Mouse (Mus musculus): ENCODE results near the gene Uba7. TPM values are rescaled to one million over a fixed set of nuclear protein-coding genes. Genes with fewer than 3 reads are reported as not detected.
"Not testable (repeated sequence)": the region's sequence is repeated elsewhere in the genome, so short reads cannot be mapped to it uniquely, and the experiment has no call there.

Gene Uba7
- polyA plus RNA-seq, 1 experiment from 2014 or later = 48.7 TPM

DNA sequence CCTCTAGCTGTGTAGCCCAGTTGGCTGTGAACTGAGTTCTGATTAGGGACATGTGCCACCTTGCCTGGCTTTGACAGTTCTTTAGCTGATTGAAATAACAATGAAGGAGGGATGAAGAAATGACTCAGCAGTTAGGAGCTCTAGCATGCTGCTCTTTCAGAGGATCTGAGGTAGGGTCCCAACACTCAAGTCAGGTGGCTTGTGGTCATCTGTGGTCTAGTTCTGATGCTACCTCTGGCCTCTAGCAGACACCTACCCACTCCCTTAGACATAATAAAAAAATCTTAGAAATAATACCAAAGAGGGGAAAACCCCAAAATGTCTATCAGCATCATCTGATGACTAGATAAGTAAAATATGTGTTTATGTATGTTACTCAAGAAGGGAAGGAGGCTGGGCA lies 35.1 kb downstream of the Uba7 start:
- ATAC-seq (ENCODE audit: insufficient number of reproducible peaks, insufficient read depth, low FRiP score, low read depth) = no peak
- Histone ChIP-seq H3K9me3 (ENCODE audit: control insufficient read depth, low read depth, low read length) (no peaks in the 10 kb centered on the region), H3K27ac (ENCODE audit: low read length) (no peak overlapping the region), H3K4me3 (ENCODE audit: low read depth, low read length) (no peak overlapping the region), H3K36me3 (ENCODE audit: control insufficient read depth, insufficient read depth, low read length) (no peaks in the 10 kb centered on the region), H3K27me3 (ENCODE audit: control insufficient read depth, insufficient read depth, low read length) (no peaks in the 10 kb centered on the region), H3K4me1 (ENCODE audit: control insufficient read depth, insufficient read depth, low read length) (no peaks in the 10 kb centered on the region; the same call in 1 of the 2 replicates), H3K9ac (replicated peaks; ENCODE audit: low read depth, low read length) (no peak overlapping the region), H3K4me2 (replicated peaks; ENCODE audit: low read depth, low read length) (no peak overlapping the region)

GRCm38 (mm10) chr9:108013577-108013976 lies 38.3 kb downstream of the Uba7 start:
- H3K9ac ChIP-seq (replicated peaks; ENCODE audit: low read depth, low read length); H3K36me3 ChIP-seq (ENCODE audit: control insufficient read depth, insufficient read depth, low read length); H3K4me3 ChIP-seq (ENCODE audit: low read depth, low read length); H3K4me1 ChIP-seq (ENCODE audit: control insufficient read depth, insufficient read depth, low read length); H3K9me3 ChIP-seq (ENCODE audit: control insufficient read depth, low read depth, low read length); H3K4me2 ChIP-seq (replicated peaks; ENCODE audit: low read depth, low read length); H3K27me3 ChIP-seq (ENCODE audit: control insufficient read depth, insufficient read depth, low read length); H3K27ac ChIP-seq (ENCODE audit: low read length); ATAC-seq (ENCODE audit: insufficient number of reproducible peaks, insufficient read depth, low FRiP score, low read depth): not testable (repeated sequence)
- 100% methylated on average over 2 of the region's 2 CpGs for WGBS

- Histone ChIP-seq H3K36me3 (ENCODE audit: control insufficient read depth, insufficient read depth, low read length) (no peaks in the 10 kb centered on the region), H3K4me2 (replicated peaks; ENCODE audit: low read depth, low read length) (no peak overlapping the region), H3K27me3 (ENCODE audit: control insufficient read depth, insufficient read depth, low read length) (no peaks in the 10 kb centered on the region), H3K9me3 (ENCODE audit: control insufficient read depth, low read depth, low read length) (no peaks in the 10 kb centered on the region), H3K9ac (replicated peaks; ENCODE audit: low read depth, low read length) (no peak overlapping the region), H3K27ac (ENCODE audit: low read length) (no peak overlapping the region), H3K4me1 (ENCODE audit: control insufficient read depth, insufficient read depth, low read length) (no peaks in the 10 kb centered on the region), H3K4me3 (ENCODE audit: low read depth, low read length) (no peak overlapping the region)
- no peak for ATAC-seq (ENCODE audit: insufficient number of reproducible peaks, insufficient read depth, low FRiP score, low read depth)
- 77% methylated on average over 3 of the region's 3 CpGs for WGBS
Measured at GRCm38 (mm10) chr9:108017127-108017526, 41.8 kb downstream of the Uba7 start.

- H3K9ac ChIP-seq (replicated peaks; ENCODE audit: low read depth, low read length) = no peak overlapping the region
- no peak overlapping the region for H3K27ac ChIP-seq (ENCODE audit: low read length)
- 90% methylated on average over 1 of the region's 1 CpGs for WGBS
- no peaks in the 10 kb centered on the region for H3K9me3 ChIP-seq (ENCODE audit: control insufficient read depth, low read depth, low read length)
- H3K4me2 ChIP-seq (replicated peaks; ENCODE audit: low read depth, low read length) = no peak overlapping the region
- ATAC-seq (ENCODE audit: insufficient number of reproducible peaks, insufficient read depth, low FRiP score, low read depth) = no peak
- H3K36me3 ChIP-seq (ENCODE audit: control insufficient read depth, insufficient read depth, low read length) = peaks cover 19% of the 10 kb centered on the region
- H3K27me3 ChIP-seq (ENCODE audit: control insufficient read depth, insufficient read depth, low read length) = no peaks in the 10 kb centered on the region
- no peak overlapping the region for H3K4me3 ChIP-seq (ENCODE audit: low read depth, low read length)
- no peaks in the 10 kb centered on the region for H3K4me1 ChIP-seq (ENCODE audit: control insufficient read depth, insufficient read depth, low read length)
Measured at GRCm38 (mm10) chr9:108020741-108021140, 45.4 kb downstream of the Uba7 start.

- no peaks in the 10 kb centered on the region for H3K9me3 ChIP-seq (ENCODE audit: control insufficient read depth, low read depth, low read length)
- peaks cover 34% of the 10 kb centered on the region for H3K36me3 ChIP-seq (ENCODE audit: control insufficient read depth, insufficient read depth, low read length)
- WGBS = 90% methylated on average over 3 of the region's 3 CpGs
Measured at GRCm38 (mm10) chr9:108023216-108023615, 47.9 kb downstream of the Uba7 start.

GRCm38 (mm10) chr9:108026584-108026983 lies 51.3 kb downstream of the Uba7 start:
- no peak overlapping the region for H3K9ac ChIP-seq (replicated peaks; ENCODE audit: low read depth, low read length)
- H3K27me3 ChIP-seq (ENCODE audit: control insufficient read depth, insufficient read depth, low read length) = no peaks in the 10 kb centered on the region
- WGBS = 87% methylated on average over 3 of the region's 3 CpGs
- no peak overlapping the region for H3K4me3 ChIP-seq (ENCODE audit: low read depth, low read length)
- no peaks in the 10 kb centered on the region for H3K4me1 ChIP-seq (ENCODE audit: control insufficient read depth, insufficient read depth, low read length)
- H3K27ac ChIP-seq (ENCODE audit: low read length) = no peak overlapping the region
- H3K36me3 ChIP-seq (ENCODE audit: control insufficient read depth, insufficient read depth, low read length) = peaks cover 34% of the 10 kb centered on the region
- H3K4me2 ChIP-seq (replicated peaks; ENCODE audit: low read depth, low read length) = no peak overlapping the region
- ATAC-seq (ENCODE audit: insufficient number of reproducible peaks, insufficient read depth, low FRiP score, low read depth) = no peak
- H3K9me3 ChIP-seq (ENCODE audit: control insufficient read depth, low read depth, low read length) = no peaks in the 10 kb centered on the region

More at GRCm38 (mm10) chr9:108023216-108023615, 47.9 kb downstream of the Uba7 start:
- no peak overlapping the region for H3K4me3 ChIP-seq (ENCODE audit: low read depth, low read length)
- H3K27me3 ChIP-seq (ENCODE audit: control insufficient read depth, insufficient read depth, low read length) = no peaks in the 10 kb centered on the region
- H3K4me1 ChIP-seq (ENCODE audit: control insufficient read depth, insufficient read depth, low read length) = no peaks in the 10 kb centered on the region
- H3K27ac ChIP-seq (ENCODE audit: low read length) = no peak overlapping the region
- H3K4me2 ChIP-seq (replicated peaks; ENCODE audit: low read depth, low read length) = no peak overlapping the region
- ATAC-seq (ENCODE audit: insufficient number of reproducible peaks, insufficient read depth, low FRiP score, low read depth) = no peak
- no peak overlapping the region for H3K9ac ChIP-seq (replicated peaks; ENCODE audit: low read depth, low read length)

- no peaks in the 10 kb centered on the region for H3K4me1 ChIP-seq (ENCODE audit: control insufficient read depth, insufficient read depth, low read length)
- no peaks in the 10 kb centered on the region for H3K9me3 ChIP-seq (ENCODE audit: control insufficient read depth, low read depth, low read length)
- 95% methylated on average over 3 of the region's 3 CpGs for WGBS
- H3K4me3 ChIP-seq (ENCODE audit: low read depth, low read length) = no peak overlapping the region
- H3K36me3 ChIP-seq (ENCODE audit: control insufficient read depth, insufficient read depth, low read length) = peaks cover 40% of the 10 kb centered on the region
- no peaks in the 10 kb centered on the region for H3K27me3 ChIP-seq (ENCODE audit: control insufficient read depth, insufficient read depth, low read length)
- H3K4me2 ChIP-seq (replicated peaks; ENCODE audit: low read depth, low read length) = no peak overlapping the region
- no peak overlapping the region for H3K9ac ChIP-seq (replicated peaks; ENCODE audit: low read depth, low read length)
- no peak for ATAC-seq (ENCODE audit: insufficient number of reproducible peaks, insufficient read depth, low FRiP score, low read depth)
- no peak overlapping the region for H3K27ac ChIP-seq (ENCODE audit: low read length)
Measured at GRCm38 (mm10) chr9:108027867-108028266, 52.6 kb downstream of the Uba7 start.

DNA sequence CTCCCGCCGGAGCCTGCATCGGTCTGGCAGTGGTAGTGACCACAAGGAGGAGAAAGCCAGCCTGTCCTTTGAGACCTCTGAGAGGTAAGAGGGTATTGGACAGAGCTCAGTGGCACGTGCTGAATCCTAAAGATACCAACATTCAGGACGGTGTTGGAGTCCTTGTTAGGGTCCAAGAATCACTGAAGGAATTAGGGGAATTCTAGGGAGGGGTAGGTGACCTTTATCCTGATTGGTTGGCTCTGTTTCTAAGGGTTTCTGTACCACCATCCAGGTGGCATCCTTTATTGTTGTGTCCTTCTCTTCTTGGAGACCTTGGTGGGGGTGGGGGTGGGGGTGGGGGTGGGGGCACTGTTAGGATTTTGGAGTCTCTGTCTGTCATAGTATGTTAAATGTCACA lies 56.8 kb downstream of the Uba7 start:
- H3K36me3 ChIP-seq (ENCODE audit: control insufficient read depth, insufficient read depth, low read length) = peaks cover 32% of the 10 kb centered on the region
- H3K27ac ChIP-seq (ENCODE audit: low read length) = no peak overlapping the region
- no peak overlapping the region for H3K4me2 ChIP-seq (replicated peaks; ENCODE audit: low read depth, low read length)
- H3K4me1 ChIP-seq (ENCODE audit: control insufficient read depth, insufficient read depth, low read length) = no peaks in the 10 kb centered on the region
- no peaks in the 10 kb centered on the region for H3K9me3 ChIP-seq (ENCODE audit: control insufficient read depth, low read depth, low read length)
- no peak overlapping the region for H3K4me3 ChIP-seq (ENCODE audit: low read depth, low read length)
- H3K9ac ChIP-seq (replicated peaks; ENCODE audit: low read depth, low read length) = no peak overlapping the region
- no peaks in the 10 kb centered on the region for H3K27me3 ChIP-seq (ENCODE audit: control insufficient read depth, insufficient read depth, low read length)
- WGBS = 94% methylated on average over 5 of the region's 5 CpGs
- no peak for ATAC-seq (ENCODE audit: insufficient number of reproducible peaks, insufficient read depth, low FRiP score, low read depth)

All from stomach, embryonic 14.5 days (tissue).